Mouse (Mus musculus): ENCODE data around the gene Pmepa1. TPM values are rescaled to one million over a fixed set of nuclear protein-coding genes. Genes with fewer than 3 reads are reported as not detected.

Pmepa1 gene
- total and polyA plus RNA-seq, 2 experiments: 0.28 to 1.8 TPM

DNA sequence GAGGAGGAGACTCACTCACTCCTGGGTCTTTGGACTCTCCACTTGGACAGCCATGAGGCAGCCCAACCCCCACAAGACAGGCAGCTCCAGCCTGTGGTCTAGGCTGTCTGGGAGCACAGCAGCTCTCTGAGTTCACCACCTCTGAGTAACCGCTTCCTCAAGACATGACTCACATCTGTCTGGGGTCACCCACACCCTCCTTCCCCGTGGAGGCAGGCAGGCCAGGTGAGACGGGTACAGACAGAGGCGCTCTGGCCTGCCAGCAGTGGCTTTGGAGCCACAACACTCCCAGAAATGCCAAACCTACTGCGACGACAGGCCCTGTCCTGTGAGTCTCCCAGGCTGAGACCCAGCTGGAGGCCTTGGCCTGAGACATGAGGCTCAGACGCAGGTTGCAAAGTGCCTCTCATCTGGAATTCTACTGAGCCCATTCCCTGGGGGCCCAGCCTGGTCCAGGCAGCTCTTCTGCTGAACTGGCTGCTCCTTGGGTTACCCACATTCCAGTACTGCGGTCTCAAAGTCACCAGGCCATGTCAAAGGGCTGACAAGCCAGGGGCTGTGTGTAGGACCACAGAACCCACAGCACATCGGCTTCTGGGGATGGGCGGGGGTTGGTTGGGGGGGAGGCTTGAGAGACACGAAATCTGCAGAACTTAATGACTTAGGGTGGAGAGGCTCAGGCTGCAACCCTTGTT is 12.6 kb downstream of the Pmepa1 start:
- Histone ChIP-seq H3K27ac (replicated peaks; ENCODE audit: insufficient read depth, low read depth, low read length) (no peak overlapping the region), H3K79me2 (ENCODE audit: control insufficient read depth, insufficient read depth, low read length) (peaks cover 3% of the 10 kb centered on the region; the same call in 1 of the 2 replicates), H3K4me1 (ENCODE audit: control insufficient read depth, insufficient read depth, low read length) (no peaks in the 10 kb centered on the region), H3K36me3 (ENCODE audit: control insufficient read depth, insufficient read depth, low read length) (no peaks in the 10 kb centered on the region), H3K4me3 (ENCODE audit: insufficient read depth, low read depth, low read length) (no peak overlapping the region), H3K9ac (ENCODE audit: low read depth, low read length) (no peak overlapping the region), H3K27me3 (ENCODE audit: control insufficient read depth, insufficient read depth, low read length) (no peaks in the 10 kb centered on the region)
- 76% methylated on average over 11 of the region's 11 CpGs for WGBS
- no peak for DNase-seq (ENCODE audit: extremely low read depth, low read depth, low spot score)
- TF ChIP-seq CTCF (IDR thresholded peaks at IDR 0.05; ENCODE audit: low read depth, low read length) (no peak), POLR2A (IDR thresholded peaks at IDR 0.05; ENCODE audit: extremely low read depth, insufficient read depth, low read length) (no peak)

DNA sequence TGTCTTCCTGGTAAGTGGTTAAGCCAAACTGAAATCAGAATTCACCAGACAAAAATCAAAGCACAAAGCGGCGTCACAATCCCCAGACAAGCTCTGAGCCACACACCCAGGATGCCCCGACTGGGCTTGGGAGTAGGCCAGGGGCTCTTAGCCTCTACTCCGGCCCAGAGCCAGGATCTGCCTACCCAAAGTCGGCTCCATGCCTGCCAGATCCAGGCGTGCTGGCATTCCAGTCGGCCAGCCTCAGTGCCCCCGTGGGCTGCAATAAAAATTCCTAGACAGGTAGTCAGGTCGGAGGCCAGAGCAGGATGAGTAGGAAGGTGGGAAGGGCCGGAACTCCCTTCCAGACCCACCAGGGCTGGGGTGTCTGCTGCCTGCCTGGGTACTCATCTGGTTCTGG is 14.8 kb downstream of the Pmepa1 start:
- H3K9ac ChIP-seq (ENCODE audit: low read depth, low read length): no peak overlapping the region
- H3K27ac ChIP-seq (replicated peaks; ENCODE audit: insufficient read depth, low read depth, low read length): no peak overlapping the region
- H3K4me1 ChIP-seq (ENCODE audit: control insufficient read depth, insufficient read depth, low read length): no peaks in the 10 kb centered on the region
- no peaks in the 10 kb centered on the region for H3K36me3 ChIP-seq (ENCODE audit: control insufficient read depth, insufficient read depth, low read length)
- no peak for DNase-seq (ENCODE audit: extremely low read depth, low read depth, low spot score)
- no peaks in the 10 kb centered on the region for H3K27me3 ChIP-seq (ENCODE audit: control insufficient read depth, insufficient read depth, low read length)
- no peak for TF ChIP-seq CTCF (IDR thresholded peaks at IDR 0.05; ENCODE audit: low read depth, low read length)
- no peak for TF ChIP-seq POLR2A (IDR thresholded peaks at IDR 0.05; ENCODE audit: extremely low read depth, insufficient read depth, low read length)
- 80% methylated on average over 10 of the region's 10 CpGs for WGBS
- no peak overlapping the region for H3K4me3 ChIP-seq (ENCODE audit: insufficient read depth, low read depth, low read length)
- peaks cover 3% of the 10 kb centered on the region; the same call in 1 of the 2 replicates for H3K79me2 ChIP-seq (ENCODE audit: control insufficient read depth, insufficient read depth, low read length)

DNA sequence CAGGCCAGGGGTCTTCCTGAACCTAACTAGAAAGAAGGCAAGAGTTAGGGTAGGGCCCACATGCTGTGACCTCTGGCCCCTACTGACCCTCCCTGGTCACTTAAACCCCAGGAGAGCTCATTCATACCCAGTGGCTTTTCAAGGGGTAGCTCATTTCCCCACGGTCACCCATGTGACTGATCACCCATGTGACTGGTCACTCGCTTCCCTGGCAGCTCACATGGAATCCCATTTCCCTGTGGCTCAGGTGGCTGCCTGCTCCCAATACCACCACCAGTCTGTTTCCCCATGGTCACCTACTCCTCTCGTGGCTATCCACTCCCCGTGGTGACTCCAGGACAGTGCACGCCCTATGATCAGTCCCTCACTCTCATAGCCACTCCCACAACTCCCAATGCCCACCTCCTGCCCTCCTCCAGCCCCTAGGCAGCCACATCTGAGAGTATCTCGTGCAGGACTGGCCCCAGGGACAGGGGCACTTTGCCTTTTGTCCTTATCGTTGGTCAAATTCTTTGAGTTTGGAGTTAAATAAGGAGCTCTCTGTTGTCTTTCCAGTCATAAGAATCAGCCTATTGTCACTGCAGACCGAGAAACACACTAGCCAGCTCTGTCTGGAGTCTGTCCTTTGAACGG is 17.8 kb downstream of the Pmepa1 start:
- no peak overlapping the region for H3K4me3 ChIP-seq (ENCODE audit: insufficient read depth, low read depth, low read length)
- TF ChIP-seq POLR2A (IDR thresholded peaks at IDR 0.05; ENCODE audit: extremely low read depth, insufficient read depth, low read length): no peak
- TF ChIP-seq CTCF (IDR thresholded peaks at IDR 0.05; ENCODE audit: low read depth, low read length): no peak
- no peak overlapping the region for H3K9ac ChIP-seq (ENCODE audit: low read depth, low read length)
- peaks cover 3% of the 10 kb centered on the region; the same call in 1 of the 2 replicates for H3K79me2 ChIP-seq (ENCODE audit: control insufficient read depth, insufficient read depth, low read length)
- no peak for DNase-seq (ENCODE audit: extremely low read depth, low read depth, low spot score)
- no peaks in the 10 kb centered on the region for H3K27me3 ChIP-seq (ENCODE audit: control insufficient read depth, insufficient read depth, low read length)
- WGBS: 53% methylated on average over 9 of the region's 9 CpGs
- H3K4me1 ChIP-seq (ENCODE audit: control insufficient read depth, insufficient read depth, low read length): no peaks in the 10 kb centered on the region
- H3K36me3 ChIP-seq (ENCODE audit: control insufficient read depth, insufficient read depth, low read length): no peaks in the 10 kb centered on the region
- H3K27ac ChIP-seq (replicated peaks; ENCODE audit: insufficient read depth, low read depth, low read length): no peak overlapping the region

DNA sequence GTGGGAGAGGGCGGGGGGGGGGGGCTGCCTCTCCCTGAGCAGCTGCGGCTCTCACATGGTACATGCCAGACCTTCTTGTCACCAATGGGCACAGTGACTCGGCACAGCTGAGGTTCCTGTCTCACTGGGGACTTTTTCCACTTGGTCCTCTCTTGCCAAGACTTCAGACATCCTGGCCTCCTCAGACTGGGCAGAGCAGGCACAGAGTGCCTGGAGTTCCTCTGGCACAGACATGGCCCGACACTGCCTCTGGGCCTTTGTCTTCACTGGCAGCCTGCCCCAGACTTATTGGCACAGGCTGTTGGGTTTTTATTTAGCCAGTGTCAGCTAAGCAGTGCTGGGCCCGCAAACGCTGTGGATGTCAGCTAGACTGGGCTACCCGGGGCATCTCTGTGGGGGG is 18.7 kb downstream of the Pmepa1 start:
- no peak overlapping the region for H3K9ac ChIP-seq (ENCODE audit: low read depth, low read length)
- no peak overlapping the region for H3K4me3 ChIP-seq (ENCODE audit: insufficient read depth, low read depth, low read length)
- DNase-seq (ENCODE audit: extremely low read depth, low read depth, low spot score): no peak
- H3K36me3 ChIP-seq (ENCODE audit: control insufficient read depth, insufficient read depth, low read length): no peaks in the 10 kb centered on the region
- H3K79me2 ChIP-seq (ENCODE audit: control insufficient read depth, insufficient read depth, low read length): no peaks in the 10 kb centered on the region; the same call in 1 of the 2 replicates
- no peak overlapping the region for H3K27ac ChIP-seq (replicated peaks; ENCODE audit: insufficient read depth, low read depth, low read length)
- H3K4me1 ChIP-seq (ENCODE audit: control insufficient read depth, insufficient read depth, low read length): no peaks in the 10 kb centered on the region
- TF ChIP-seq POLR2A (IDR thresholded peaks at IDR 0.05; ENCODE audit: extremely low read depth, insufficient read depth, low read length) (no peak), CTCF (IDR thresholded peaks at IDR 0.05; ENCODE audit: low read depth, low read length) (no peak)
- WGBS: 36% methylated on average over 7 of the region's 7 CpGs
- no peaks in the 10 kb centered on the region for H3K27me3 ChIP-seq (ENCODE audit: control insufficient read depth, insufficient read depth, low read length)

DNA sequence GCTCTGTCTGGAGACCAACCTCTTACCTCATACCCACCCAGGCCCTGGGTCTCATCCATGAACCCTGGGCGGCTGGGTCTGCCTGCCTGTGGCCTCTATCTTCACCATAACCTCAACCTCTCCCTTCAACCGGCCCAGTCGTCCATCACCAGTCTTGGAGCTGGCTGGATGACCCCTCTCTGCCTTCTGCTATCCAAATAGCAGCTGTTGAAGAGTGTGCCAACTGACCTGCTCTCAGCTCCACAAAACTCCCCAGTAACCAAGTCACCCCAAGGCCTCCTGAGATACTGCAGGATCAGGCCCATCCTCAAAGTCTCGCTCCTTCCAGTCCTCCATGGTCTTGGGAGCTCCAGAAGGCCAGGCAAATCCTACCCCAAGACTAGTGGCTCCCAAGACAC is 19.8 kb downstream of the Pmepa1 start:
- TF ChIP-seq CTCF (IDR thresholded peaks at IDR 0.05; ENCODE audit: low read depth, low read length) (no peak), POLR2A (IDR thresholded peaks at IDR 0.05; ENCODE audit: extremely low read depth, insufficient read depth, low read length) (no peak)
- H3K27ac ChIP-seq (replicated peaks; ENCODE audit: insufficient read depth, low read depth, low read length): no peak overlapping the region
- 71% methylated on average over 4 of the region's 4 CpGs for WGBS

More for the DNA sequence above, 19.8 kb downstream of the Pmepa1 start:
- Histone ChIP-seq H3K27me3 (ENCODE audit: control insufficient read depth, insufficient read depth, low read length) (no peaks in the 10 kb centered on the region), H3K4me3 (ENCODE audit: insufficient read depth, low read depth, low read length) (no peak overlapping the region), H3K9ac (ENCODE audit: low read depth, low read length) (no peak overlapping the region), H3K4me1 (ENCODE audit: control insufficient read depth, insufficient read depth, low read length) (no peaks in the 10 kb centered on the region), H3K79me2 (ENCODE audit: control insufficient read depth, insufficient read depth, low read length) (no peaks in the 10 kb centered on the region), H3K36me3 (ENCODE audit: control insufficient read depth, insufficient read depth, low read length) (no peaks in the 10 kb centered on the region)
- DNase-seq (ENCODE audit: extremely low read depth, low read depth, low spot score): no peak

Data from liver, adult 2 months (tissue).